Mouse (Mus musculus): ENCODE measurements around the gene Nlrp3. TPM values are rescaled to one million over a fixed set of nuclear protein-coding genes. Genes with fewer than 3 reads are reported as not detected.

The Nlrp3 gene
- polyA plus RNA-seq (2015; fragmentation: Nextera tagmentation; extraction: Ambion mirVana): 0.21 and 0.36 TPM in 2 replicates

DNA sequence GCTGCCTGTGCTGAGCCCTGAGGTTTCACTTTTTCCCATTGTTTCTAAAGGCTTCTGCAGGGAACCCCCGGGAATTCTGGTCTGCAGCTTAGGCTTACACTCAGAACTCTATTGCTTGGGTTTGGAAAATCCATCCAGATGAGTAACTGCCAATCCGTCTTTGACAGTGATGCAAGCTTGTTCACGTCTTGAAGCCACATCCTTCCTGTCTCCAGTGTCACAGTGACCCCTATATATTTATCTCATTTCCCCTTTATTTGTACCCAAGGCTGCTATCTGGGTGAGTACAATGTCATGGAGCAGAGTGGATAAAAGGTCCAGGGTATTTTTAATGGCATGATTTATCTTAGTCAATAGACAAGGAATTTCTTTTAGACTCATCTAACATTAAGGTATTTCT is at the start of gene Nlrp3:
Gene Nlrp3 (plus strand): TSS at position 245 of the 400 bp plus-strand sequence.
- no peak for DNase-seq (ENCODE audit: low spot score)
- Histone ChIP-seq H3K9ac (ENCODE audit: low read length) (no peak within 1 kb of the TSS), H3K4me2 (replicated peaks; ENCODE audit: low read depth) (no peak within 1 kb of the TSS), H3K36me3 (ENCODE audit: control insufficient read depth, insufficient read depth, low read length) (no peaks in the 10 kb centered on the region), H3K27ac (replicated peaks) (no peak within 1 kb of the TSS), H3K9me3 (ENCODE audit: control insufficient read depth, low read length) (no peaks in the 10 kb centered on the region), H3K4me1 (replicated peaks; ENCODE audit: control insufficient read depth, insufficient read depth) (no peaks in the 10 kb centered on the region), H3K4me3 (ENCODE audit: low read depth, low read length) (no peak within 1 kb of the TSS), H3K27me3 (ENCODE audit: control insufficient read depth, insufficient read depth, low read length) (no peaks in the 10 kb centered on the region)
- WGBS: 41% methylated on average over 3 of the region's 3 CpGs
- no peak for ATAC-seq (ENCODE audit: low FRiP score, low TSS enrichment)
- TF ChIP-seq EP300 (optimal IDR thresholded peaks at IDR 0.05) (no peak), CTCF (IDR thresholded peaks at IDR 0.05; ENCODE audit: low read depth) (no peak)

DNA sequence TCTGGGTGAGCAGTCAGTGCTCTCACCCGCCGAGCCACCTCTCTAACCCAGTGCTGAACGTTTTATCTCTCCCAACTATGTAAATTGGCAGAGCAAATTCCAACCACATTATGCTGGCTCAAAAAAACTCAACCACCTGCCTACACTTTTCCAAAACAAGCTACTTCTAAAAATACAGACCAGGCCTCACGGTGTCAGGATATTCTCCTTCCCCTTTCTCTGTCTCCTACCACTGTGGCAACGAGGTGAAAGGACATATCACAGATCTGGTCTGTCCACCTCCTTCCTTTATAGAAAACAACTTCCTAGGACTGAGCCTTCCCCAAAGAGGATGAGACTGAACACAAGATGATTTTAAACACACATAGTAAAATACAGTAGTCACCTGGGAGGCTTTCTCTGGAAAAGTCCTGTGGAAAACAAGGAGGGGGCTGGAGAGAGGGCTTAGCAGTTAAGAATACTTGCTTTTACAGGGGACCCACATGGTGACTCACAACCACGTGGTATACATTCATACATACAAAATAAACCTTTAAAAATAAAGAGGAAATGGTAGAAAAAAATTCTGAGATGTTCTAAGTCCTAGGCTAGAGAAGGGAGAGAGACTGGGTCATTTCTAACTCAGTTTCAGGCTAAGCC is 44.6 kb upstream of the Nlrp3 start:
- Histone ChIP-seq H3K36me3 (ENCODE audit: control insufficient read depth, insufficient read depth, low read length) (peaks cover 36% of the 10 kb centered on the region), H3K27ac (replicated peaks) (no peak overlapping the region), H3K27me3 (ENCODE audit: control insufficient read depth, insufficient read depth, low read length) (no peaks in the 10 kb centered on the region), H3K4me2 (replicated peaks; ENCODE audit: low read depth) (no peak overlapping the region), H3K4me1 (replicated peaks; ENCODE audit: control insufficient read depth, insufficient read depth) (no peaks in the 10 kb centered on the region), H3K4me3 (ENCODE audit: low read depth, low read length) (no peak overlapping the region), H3K9ac (ENCODE audit: low read length) (no peak overlapping the region), H3K9me3 (ENCODE audit: control insufficient read depth, low read length) (no peaks in the 10 kb centered on the region)
- DNase-seq (ENCODE audit: low spot score) (no peak), ATAC-seq (ENCODE audit: low FRiP score, low TSS enrichment) (no peak)
- 78% methylated on average over 6 of the region's 6 CpGs for WGBS
- TF ChIP-seq EP300 (optimal IDR thresholded peaks at IDR 0.05) (no peak), CTCF (IDR thresholded peaks at IDR 0.05; ENCODE audit: low read depth) (no peak)

DNA sequence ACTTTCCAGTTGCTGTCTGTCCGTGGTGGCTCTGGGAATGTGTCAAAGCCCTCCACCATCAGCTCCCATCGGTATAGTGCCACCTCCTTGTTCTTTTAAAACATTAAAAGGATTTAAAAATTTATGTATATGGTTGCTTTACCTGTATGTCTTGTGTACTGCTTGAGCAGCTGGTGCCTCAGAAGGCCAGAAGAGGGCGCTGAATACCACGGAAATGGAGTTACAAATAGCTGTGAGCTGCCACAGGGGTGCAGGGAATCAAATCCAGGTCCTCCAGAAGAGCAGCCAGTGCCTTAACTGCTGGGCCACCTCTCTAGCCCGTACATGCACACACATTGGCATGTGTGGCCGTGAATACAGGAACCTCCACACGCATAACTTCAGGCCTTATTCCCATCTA is 43.6 kb upstream of the Nlrp3 start:
- Histone ChIP-seq H3K27me3 (ENCODE audit: control insufficient read depth, insufficient read depth, low read length) (no peaks in the 10 kb centered on the region), H3K9me3 (ENCODE audit: control insufficient read depth, low read length) (no peaks in the 10 kb centered on the region), H3K4me2 (replicated peaks; ENCODE audit: low read depth) (no peak overlapping the region), H3K9ac (ENCODE audit: low read length) (no peak overlapping the region), H3K27ac (replicated peaks) (no peak overlapping the region), H3K36me3 (ENCODE audit: control insufficient read depth, insufficient read depth, low read length) (peaks cover 32% of the 10 kb centered on the region), H3K4me1 (replicated peaks; ENCODE audit: control insufficient read depth, insufficient read depth) (no peaks in the 10 kb centered on the region), H3K4me3 (ENCODE audit: low read depth, low read length) (no peak overlapping the region)
- 90% methylated on average over 7 of the region's 7 CpGs for WGBS
- ATAC-seq (ENCODE audit: low FRiP score, low TSS enrichment) (no peak), DNase-seq (ENCODE audit: low spot score) (no peak)
- TF ChIP-seq CTCF (IDR thresholded peaks at IDR 0.05; ENCODE audit: low read depth): peak; percentile 20; the same call in 1 of the 2 replicates
- TF ChIP-seq EP300 (optimal IDR thresholded peaks at IDR 0.05): no peak

DNA sequence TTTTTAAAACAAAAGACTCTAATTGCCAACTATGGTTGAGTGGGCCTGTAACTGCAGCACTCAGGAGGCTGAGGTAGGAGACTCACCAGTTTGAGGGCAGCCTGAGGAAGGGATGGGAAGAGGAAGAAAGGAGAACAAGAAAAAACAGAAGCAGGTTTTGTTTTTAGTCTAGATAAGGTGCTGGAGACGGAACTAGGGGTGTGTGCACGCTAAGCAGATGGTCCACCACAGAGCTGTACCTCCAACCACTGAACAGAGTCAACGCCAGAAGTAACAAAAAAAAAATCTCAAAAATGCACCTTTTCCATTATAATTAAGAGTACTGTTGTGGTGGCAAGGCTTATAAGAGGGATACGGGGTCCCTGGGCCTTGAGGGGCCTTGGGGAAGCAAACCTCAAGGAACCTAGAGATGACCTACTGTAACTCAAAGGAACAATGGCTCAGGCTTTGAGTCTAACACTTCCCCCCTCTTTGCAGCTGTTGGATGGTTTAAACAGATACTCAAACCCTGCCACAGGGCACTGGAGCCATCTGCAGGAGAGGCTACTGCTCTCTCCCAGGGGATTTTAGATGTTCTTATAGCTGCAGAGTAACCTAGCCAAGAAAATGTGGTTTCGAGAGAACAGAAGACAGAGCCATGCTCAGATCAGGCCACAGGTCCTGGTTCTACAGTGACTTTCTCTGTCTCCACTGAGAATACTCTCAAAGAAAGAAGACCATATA is 39.2 kb upstream of the Nlrp3 start:
- Histone ChIP-seq H3K4me1 (replicated peaks; ENCODE audit: control insufficient read depth, insufficient read depth) (peaks cover under 1% of the 10 kb centered on the region; the same call in 1 of the 2 replicates), H3K4me3 (ENCODE audit: low read depth, low read length) (no peak overlapping the region), H3K27ac (replicated peaks) (no peak overlapping the region), H3K4me2 (replicated peaks; ENCODE audit: low read depth) (no peak overlapping the region), H3K36me3 (ENCODE audit: control insufficient read depth, insufficient read depth, low read length) (peaks cover 25% of the 10 kb centered on the region), H3K27me3 (ENCODE audit: control insufficient read depth, insufficient read depth, low read length) (no peaks in the 10 kb centered on the region), H3K9ac (ENCODE audit: low read length) (no peak overlapping the region), H3K9me3 (ENCODE audit: control insufficient read depth, low read length) (no peaks in the 10 kb centered on the region)
- ATAC-seq (ENCODE audit: low FRiP score, low TSS enrichment) (no peak), DNase-seq (ENCODE audit: low spot score) (no peak)
- 89% methylated on average over 5 of the region's 5 CpGs for WGBS
- TF ChIP-seq CTCF (IDR thresholded peaks at IDR 0.05; ENCODE audit: low read depth) (no peak), EP300 (optimal IDR thresholded peaks at IDR 0.05) (no peak)

DNA sequence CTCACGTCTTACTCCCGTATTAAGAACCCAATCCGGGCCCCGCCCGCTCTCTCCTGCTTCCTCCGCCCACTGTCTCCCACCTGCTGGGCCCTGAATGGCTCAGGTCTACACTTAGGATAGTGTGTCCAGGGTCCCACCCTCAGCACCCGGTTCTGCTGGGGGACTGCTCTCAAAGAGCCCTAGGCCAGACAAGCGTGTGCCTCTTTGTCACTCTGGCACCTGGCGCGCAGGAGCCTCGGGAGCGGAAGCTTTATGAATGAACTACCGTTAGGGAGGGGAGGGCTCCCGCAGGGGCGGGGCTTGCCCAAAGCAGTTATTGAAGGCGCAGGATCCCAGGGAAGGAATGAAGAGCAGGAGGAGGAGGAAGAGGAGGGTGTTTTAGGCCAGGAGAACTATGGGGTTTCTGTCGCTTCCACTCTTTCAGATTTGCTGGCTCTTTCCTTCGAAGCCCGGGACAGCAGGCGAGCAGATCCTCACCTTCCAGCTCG is 36.0 kb upstream of the Nlrp3 start:
- WGBS: under 1% methylated on average over 21 of the region's 21 CpGs
- TF ChIP-seq CTCF (IDR thresholded peaks at IDR 0.05; ENCODE audit: low read depth) (no peak), EP300 (optimal IDR thresholded peaks at IDR 0.05) (no peak)
- peak; percentile 25 for ATAC-seq (ENCODE audit: low FRiP score, low TSS enrichment)

More for the DNA sequence above, 36.0 kb upstream of the Nlrp3 start:
- no peaks in the 10 kb centered on the region for H3K27me3 ChIP-seq (ENCODE audit: control insufficient read depth, insufficient read depth, low read length)
- peaks cover 14% of the 10 kb centered on the region; the same call in 1 of the 2 replicates for H3K36me3 ChIP-seq (ENCODE audit: control insufficient read depth, insufficient read depth, low read length)
- H3K9ac ChIP-seq (ENCODE audit: low read length): peak overlapping the region; percentile 94
- peak overlapping the region; percentile 88 for H3K27ac ChIP-seq (replicated peaks)
- peak overlapping the region; percentile 88 for H3K4me3 ChIP-seq (ENCODE audit: low read depth, low read length)
- H3K4me1 ChIP-seq (replicated peaks; ENCODE audit: control insufficient read depth, insufficient read depth): peaks cover 6% of the 10 kb centered on the region; the same call in 1 of the 2 replicates
- H3K4me2 ChIP-seq (replicated peaks; ENCODE audit: low read depth): peak overlapping the region; percentile 84
- peak; percentile 76 for DNase-seq (ENCODE audit: low spot score)
- H3K9me3 ChIP-seq (ENCODE audit: control insufficient read depth, low read length): no peaks in the 10 kb centered on the region
